Mouse (Mus musculus): Measurements from ENCODE around the gene Pou2af1. TPM values are rescaled to one million over a fixed set of nuclear protein-coding genes. Genes with fewer than 3 reads are reported as not detected.

Pou2af1 gene
- polyA plus RNA-seq, 1 experiment = not detected

DNA sequence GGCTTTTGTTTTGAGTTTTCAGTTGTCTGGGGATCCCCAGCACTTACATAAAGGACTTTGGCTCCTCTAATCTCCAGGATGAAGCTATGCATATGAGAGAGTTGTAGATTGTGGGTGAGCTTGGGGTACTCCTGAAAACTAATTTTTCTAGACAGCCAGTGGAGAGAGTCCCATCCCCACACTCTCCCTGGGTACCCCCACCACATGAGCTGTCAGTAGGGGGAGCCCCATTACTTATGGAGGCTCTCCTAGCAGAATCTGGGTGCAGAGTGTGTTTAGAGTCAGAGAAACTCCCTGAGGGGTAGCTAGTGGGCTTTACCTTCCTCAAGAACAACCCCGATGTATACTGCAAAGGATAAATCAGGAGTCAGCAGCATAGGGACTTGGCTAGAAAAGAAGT lies 35.2 kb upstream of the Pou2af1 start:
- H3K4me3 ChIP-seq (ENCODE audit: insufficient read depth, low read length) = no peak overlapping the region
- no peak overlapping the region for H3K27ac ChIP-seq (ENCODE audit: insufficient read depth, low read length)
- no peak for TF ChIP-seq CTCF (IDR thresholded peaks at IDR 0.05; ENCODE audit: borderline replicate concordance, insufficient read depth, low read length)
- no peak for TF ChIP-seq POLR2A (IDR thresholded peaks at IDR 0.05; ENCODE audit: low read depth, low read length)
- H3K4me1 ChIP-seq (ENCODE audit: control insufficient read depth, insufficient read depth, low read length) = no peaks in the 10 kb centered on the region

DNA sequence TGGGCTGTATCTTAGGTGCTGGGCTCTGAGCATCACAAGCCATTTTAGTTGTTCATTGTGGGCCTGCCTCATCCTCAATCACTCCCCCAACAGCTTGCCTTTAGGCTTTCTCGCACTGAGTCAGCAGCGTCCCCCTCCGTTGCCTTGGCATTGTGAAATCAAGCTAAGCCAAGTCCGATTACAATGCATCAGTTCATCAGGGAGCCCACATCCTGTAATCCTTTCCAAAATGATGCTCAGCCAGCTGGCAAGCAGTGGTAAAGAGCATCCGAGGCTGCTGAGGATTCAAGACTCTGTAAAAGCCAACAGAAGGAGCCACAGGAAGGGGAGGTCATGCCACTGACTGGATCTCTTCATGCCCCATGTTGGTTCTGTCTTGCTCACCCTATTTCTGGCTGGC lies 32.9 kb upstream of the Pou2af1 start:
- TF ChIP-seq POLR2A (IDR thresholded peaks at IDR 0.05; ENCODE audit: low read depth, low read length) = no peak
- no peak for TF ChIP-seq CTCF (IDR thresholded peaks at IDR 0.05; ENCODE audit: borderline replicate concordance, insufficient read depth, low read length)
- H3K27ac ChIP-seq (ENCODE audit: insufficient read depth, low read length) = no peak overlapping the region
- no peaks in the 10 kb centered on the region for H3K4me1 ChIP-seq (ENCODE audit: control insufficient read depth, insufficient read depth, low read length)
- H3K4me3 ChIP-seq (ENCODE audit: insufficient read depth, low read length) = no peak overlapping the region

DNA sequence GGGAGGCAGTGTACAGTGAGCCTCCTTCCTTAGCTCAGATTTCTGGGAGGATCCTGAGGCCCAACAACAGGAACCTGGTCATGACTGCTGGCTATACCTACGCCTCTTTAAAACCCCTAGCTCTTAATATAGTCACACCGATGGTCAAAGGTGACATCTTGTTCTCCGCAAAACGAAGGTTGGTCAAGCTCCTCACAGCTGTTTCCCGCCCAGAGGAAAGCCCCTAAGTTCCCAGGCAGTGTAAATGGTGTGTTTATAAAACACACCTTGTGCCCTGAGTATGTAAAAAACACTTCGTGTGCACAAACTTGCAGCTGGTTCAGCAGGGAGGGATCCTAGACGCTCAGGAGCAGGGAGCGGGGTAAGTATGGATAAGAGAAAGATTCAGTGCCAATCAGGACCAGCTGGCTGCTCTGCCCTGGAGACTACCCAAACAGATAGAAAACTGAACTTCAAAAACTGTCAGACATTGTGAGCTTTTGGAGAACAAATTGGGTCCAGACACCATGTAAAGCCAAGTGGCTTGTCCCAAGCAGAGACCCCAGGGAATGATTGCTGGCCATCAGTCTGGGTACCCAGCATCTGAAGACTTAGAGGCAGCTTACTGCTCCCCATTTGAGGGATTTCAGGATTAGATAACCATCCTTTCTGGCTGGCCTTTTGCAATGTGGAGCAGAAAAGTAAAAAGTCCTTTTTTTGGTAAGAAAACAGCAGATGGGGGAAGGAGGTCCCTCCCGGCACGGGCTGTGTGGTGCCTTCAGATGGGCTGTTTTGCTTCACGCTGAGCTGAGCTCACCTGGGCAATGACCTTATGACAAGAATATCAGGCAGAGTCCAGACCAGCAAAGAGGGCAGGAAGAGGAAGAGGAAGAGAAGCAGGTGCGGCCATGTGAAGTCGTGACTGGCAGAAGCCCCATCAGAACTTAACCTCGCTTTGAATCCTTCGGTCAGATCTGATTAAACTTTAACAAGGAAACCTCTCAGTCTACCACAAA lies 30.5 kb upstream of the Pou2af1 start:
- no peak for TF ChIP-seq CTCF (IDR thresholded peaks at IDR 0.05; ENCODE audit: borderline replicate concordance, insufficient read depth, low read length)
- TF ChIP-seq POLR2A (IDR thresholded peaks at IDR 0.05; ENCODE audit: low read depth, low read length) = no peak
- Histone ChIP-seq H3K4me3 (ENCODE audit: insufficient read depth, low read length) (no peak overlapping the region), H3K4me1 (ENCODE audit: control insufficient read depth, insufficient read depth, low read length) (no peaks in the 10 kb centered on the region), H3K27ac (ENCODE audit: insufficient read depth, low read length) (no peak overlapping the region)

DNA sequence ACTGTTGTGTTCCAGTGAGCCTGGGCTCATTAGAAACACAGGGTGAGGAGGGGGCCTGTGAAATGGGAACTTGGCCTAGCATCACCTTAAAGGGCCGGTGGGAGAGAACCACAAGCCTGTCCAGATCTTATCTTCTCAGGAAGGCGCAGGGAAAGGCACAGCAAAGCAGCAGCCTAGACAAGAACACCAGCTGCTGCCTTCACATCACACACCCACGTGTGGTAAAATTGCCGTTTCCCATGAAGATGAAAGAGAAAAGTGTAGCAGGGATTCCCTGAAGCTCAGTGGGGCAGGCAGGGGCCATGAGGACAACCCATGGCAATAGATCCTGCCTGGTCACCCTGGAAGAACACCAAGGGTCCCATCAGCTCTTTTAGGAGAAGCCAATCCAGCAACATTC lies 28.1 kb upstream of the Pou2af1 start:
- Histone ChIP-seq H3K4me3 (ENCODE audit: insufficient read depth, low read length) (no peak overlapping the region), H3K4me1 (ENCODE audit: control insufficient read depth, insufficient read depth, low read length) (no peaks in the 10 kb centered on the region), H3K27ac (ENCODE audit: insufficient read depth, low read length) (no peak overlapping the region)
- no peak for TF ChIP-seq CTCF (IDR thresholded peaks at IDR 0.05; ENCODE audit: borderline replicate concordance, insufficient read depth, low read length)
- TF ChIP-seq POLR2A (IDR thresholded peaks at IDR 0.05; ENCODE audit: low read depth, low read length) = no peak

DNA sequence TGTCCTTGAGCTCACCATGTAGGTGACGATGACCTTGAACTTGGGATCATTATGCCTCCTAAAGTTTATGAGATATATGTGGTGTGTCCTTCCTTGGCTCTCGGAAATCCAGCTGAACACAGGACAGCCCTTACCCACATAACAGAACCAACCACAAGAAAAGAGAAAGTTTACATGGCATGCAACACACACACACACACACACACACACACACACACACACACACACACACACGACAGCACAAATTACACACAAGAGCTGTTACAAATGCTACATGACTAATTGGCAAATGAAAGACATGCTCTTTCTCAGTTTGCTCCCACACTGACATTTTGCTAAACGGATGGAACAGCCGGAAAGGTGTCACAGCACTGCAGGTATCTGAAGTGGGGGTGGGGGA lies 27.6 kb upstream of the Pou2af1 start:
- no peaks in the 10 kb centered on the region for H3K4me1 ChIP-seq (ENCODE audit: control insufficient read depth, insufficient read depth, low read length)
- H3K27ac ChIP-seq (ENCODE audit: insufficient read depth, low read length) = no peak overlapping the region
- no peak overlapping the region for H3K4me3 ChIP-seq (ENCODE audit: insufficient read depth, low read length)
- TF ChIP-seq POLR2A (IDR thresholded peaks at IDR 0.05; ENCODE audit: low read depth, low read length) = no peak
- TF ChIP-seq CTCF (IDR thresholded peaks at IDR 0.05; ENCODE audit: borderline replicate concordance, insufficient read depth, low read length) = no peak

DNA sequence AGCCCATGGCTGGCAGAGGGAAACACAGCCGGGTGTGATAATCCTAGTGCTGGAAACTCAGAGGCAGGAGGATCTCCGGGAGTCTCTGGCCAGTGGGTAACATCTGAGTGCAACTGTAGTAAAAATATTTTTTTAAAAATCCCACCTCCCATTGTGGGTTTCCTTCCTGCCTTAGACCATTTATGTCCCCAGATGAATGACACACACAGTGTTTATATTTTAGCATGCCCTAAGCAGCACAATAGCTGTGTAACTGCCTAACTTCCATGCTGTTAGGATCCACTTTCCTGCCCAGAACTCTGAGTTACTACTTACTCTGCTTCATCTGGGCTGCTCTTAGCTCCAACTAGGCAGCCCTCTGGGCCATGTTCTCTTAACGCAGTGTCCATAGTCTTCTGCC lies 22.9 kb upstream of the Pou2af1 start:
- no peak overlapping the region for H3K27ac ChIP-seq (ENCODE audit: insufficient read depth, low read length)

DNA sequence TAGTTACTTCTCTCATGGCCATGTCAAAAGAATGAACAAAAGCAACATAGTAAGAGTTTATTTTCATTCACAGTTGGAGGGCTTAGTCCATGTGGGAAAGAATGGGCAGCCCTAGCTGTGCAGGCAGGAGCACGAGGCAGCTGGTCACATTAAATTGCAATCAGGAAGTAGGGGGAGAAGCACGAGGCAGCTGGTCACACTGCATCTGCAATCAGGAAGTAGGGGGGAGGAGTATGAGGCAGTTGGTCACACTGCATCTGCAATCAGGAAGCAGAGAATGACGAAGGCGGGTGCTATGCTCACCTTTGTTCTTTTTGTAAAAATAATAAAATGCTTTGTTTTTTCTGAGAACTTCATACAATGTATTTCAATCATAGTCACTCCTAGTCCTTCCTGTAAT lies 18.7 kb upstream of the Pou2af1 start:
- no peak overlapping the region for H3K4me3 ChIP-seq (ENCODE audit: insufficient read depth, low read length)
- H3K27ac ChIP-seq (ENCODE audit: insufficient read depth, low read length) = no peak overlapping the region
- TF ChIP-seq POLR2A (IDR thresholded peaks at IDR 0.05; ENCODE audit: low read depth, low read length) = no peak
- TF ChIP-seq CTCF (IDR thresholded peaks at IDR 0.05; ENCODE audit: borderline replicate concordance, insufficient read depth, low read length) = no peak
- no peaks in the 10 kb centered on the region for H3K4me1 ChIP-seq (ENCODE audit: control insufficient read depth, insufficient read depth, low read length)

More for the DNA sequence above, 22.9 kb upstream of the Pou2af1 start:
- Histone ChIP-seq H3K4me1 (ENCODE audit: control insufficient read depth, insufficient read depth, low read length) (no peaks in the 10 kb centered on the region), H3K4me3 (ENCODE audit: insufficient read depth, low read length) (no peak overlapping the region)
- TF ChIP-seq POLR2A (IDR thresholded peaks at IDR 0.05; ENCODE audit: low read depth, low read length) = no peak
- TF ChIP-seq CTCF (IDR thresholded peaks at IDR 0.05; ENCODE audit: borderline replicate concordance, insufficient read depth, low read length) = no peak

DNA sequence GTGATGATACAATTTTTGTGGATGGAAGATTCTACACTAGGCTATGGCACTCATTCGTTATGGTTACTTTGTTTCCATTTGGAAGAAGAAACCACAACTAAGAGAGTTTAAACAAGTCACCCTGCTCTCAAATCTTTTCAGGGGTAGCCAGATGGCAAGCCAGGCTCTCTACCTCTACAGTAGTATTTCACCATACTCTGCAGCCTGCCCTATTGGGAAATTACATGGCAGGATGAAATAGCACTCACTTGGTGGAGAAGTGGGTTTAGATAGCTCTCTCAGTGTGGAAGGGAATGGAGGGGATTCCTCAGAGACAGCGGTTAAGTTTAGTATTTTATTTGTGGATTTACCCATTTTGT lies 4.6 kb upstream of the Pou2af1 start:
- no peak overlapping the region for H3K27ac ChIP-seq (ENCODE audit: insufficient read depth, low read length)
- no peak overlapping the region for H3K4me3 ChIP-seq (ENCODE audit: insufficient read depth, low read length)
- no peaks in the 10 kb centered on the region for H3K4me1 ChIP-seq (ENCODE audit: control insufficient read depth, insufficient read depth, low read length)
- TF ChIP-seq POLR2A (IDR thresholded peaks at IDR 0.05; ENCODE audit: low read depth, low read length) = no peak
- TF ChIP-seq CTCF (IDR thresholded peaks at IDR 0.05; ENCODE audit: borderline replicate concordance, insufficient read depth, low read length) = no peak

DNA sequence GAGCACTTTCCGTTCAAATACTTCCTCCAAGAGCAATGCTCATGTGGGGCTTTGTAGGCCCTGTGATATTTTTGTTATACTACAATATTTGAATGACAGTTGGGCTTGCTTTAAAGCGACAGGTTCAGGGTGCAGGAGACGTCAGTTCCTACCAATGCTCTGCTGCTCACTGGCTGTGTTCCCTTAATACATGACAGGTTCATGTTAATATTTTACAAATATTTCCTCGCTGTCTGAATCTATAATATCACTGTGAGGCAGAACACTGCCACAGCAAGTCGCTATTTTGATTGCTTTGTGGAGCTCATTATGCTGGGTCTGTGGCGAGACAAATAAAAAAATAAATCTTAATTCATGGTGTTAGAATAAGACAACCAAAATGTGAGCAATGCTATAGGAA lies 2.3 kb upstream of the Pou2af1 start:
- Histone ChIP-seq H3K4me3 (ENCODE audit: insufficient read depth, low read length) (no peak overlapping the region), H3K27ac (ENCODE audit: insufficient read depth, low read length) (no peak overlapping the region), H3K4me1 (ENCODE audit: control insufficient read depth, insufficient read depth, low read length) (no peaks in the 10 kb centered on the region)
- TF ChIP-seq CTCF (IDR thresholded peaks at IDR 0.05; ENCODE audit: borderline replicate concordance, insufficient read depth, low read length) (no peak), POLR2A (IDR thresholded peaks at IDR 0.05; ENCODE audit: low read depth, low read length) (no peak)

DNA sequence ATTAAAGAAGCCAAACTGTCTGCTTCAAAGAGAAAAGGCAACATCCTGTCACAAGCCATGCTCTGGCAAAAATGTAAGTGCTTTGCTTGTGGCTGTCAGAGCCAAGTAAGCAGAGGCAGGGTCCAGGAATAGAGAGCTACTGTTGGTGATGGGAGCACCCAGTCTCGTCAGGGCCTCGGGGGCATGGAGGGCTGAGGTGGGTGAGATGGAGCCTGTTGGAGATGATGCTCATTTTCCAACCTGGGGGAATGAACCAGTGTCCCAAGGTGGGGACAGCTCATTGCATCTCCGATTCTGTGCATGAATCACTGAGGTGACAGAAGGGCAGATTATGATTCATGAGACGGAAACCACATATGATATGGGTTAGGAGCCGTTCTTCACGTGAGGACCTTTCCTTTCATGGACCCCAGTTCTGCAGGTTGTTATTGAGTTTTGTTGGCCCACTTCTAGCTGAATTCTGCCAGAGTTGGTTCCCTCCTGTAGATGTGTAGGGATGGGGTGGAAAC lies 275 bp downstream of the Pou2af1 start:
- TF ChIP-seq POLR2A (IDR thresholded peaks at IDR 0.05; ENCODE audit: low read depth, low read length) = no peak
- no peak for TF ChIP-seq CTCF (IDR thresholded peaks at IDR 0.05; ENCODE audit: borderline replicate concordance, insufficient read depth, low read length)
- no peak overlapping the region for H3K4me3 ChIP-seq (ENCODE audit: insufficient read depth, low read length)
- H3K27ac ChIP-seq (ENCODE audit: insufficient read depth, low read length) = no peak overlapping the region
- no peaks in the 10 kb centered on the region for H3K4me1 ChIP-seq (ENCODE audit: control insufficient read depth, insufficient read depth, low read length)

All from embryonic fibroblast, embryonic 13.5 days (primary cell).